Mouse (Mus musculus): ENCODE data around the gene Cxcl9. TPM values are rescaled to one million over a fixed set of nuclear protein-coding genes. Genes with fewer than 3 reads are reported as not detected.

The Cxcl9 gene
- polyA plus RNA-seq, 1 experiment from 2014 or later = not detected

- Histone ChIP-seq H3K9ac (no peak within 1 kb of the TSS), H3K4me3 (no peak within 1 kb of the TSS), H3K4me1 (replicated peaks) (no peaks in the 10 kb centered on the region), H3K36me3 (no peaks in the 10 kb centered on the region), H3K4me2 (no peak within 1 kb of the TSS), H3K9me3 (no peaks in the 10 kb centered on the region), H3K27ac (no peak within 1 kb of the TSS), H3K27me3 (no peaks in the 10 kb centered on the region)
- no peak for ATAC-seq (ENCODE audit: low FRiP score)
- 95% methylated on average over 17 of the region's 17 CpGs for WGBS
Measured at GRCm38 (mm10) chr5:92331635-92332338, 3.9 kb upstream of the Cxcl9 start, which contains the start of gene Art3. Gene Art3, plus strand, starts transcription at chr5:92331827.

- Histone ChIP-seq H3K27ac (no peak overlapping the region), H3K4me2 (no peak overlapping the region), H3K27me3 (no peaks in the 10 kb centered on the region), H3K4me1 (replicated peaks) (no peaks in the 10 kb centered on the region), H3K9me3 (no peaks in the 10 kb centered on the region), H3K36me3 (no peaks in the 10 kb centered on the region), H3K9ac (no peak overlapping the region), H3K4me3 (no peak overlapping the region)
- WGBS = 89% methylated on average over 12 of the region's 12 CpGs
- no peak for ATAC-seq (ENCODE audit: low FRiP score)
Measured at GRCm38 (mm10) chr5:92331122-92331521, 3.2 kb upstream of the Cxcl9 start.

GRCm38 (mm10) chr5:92327367-92327766 is 512 bp downstream of the Cxcl9 start:
- no peak for ATAC-seq (ENCODE audit: low FRiP score)
- Histone ChIP-seq H3K4me1 (replicated peaks) (no peaks in the 10 kb centered on the region), H3K9ac (no peak overlapping the region), H3K4me3 (no peak overlapping the region), H3K27me3 (no peaks in the 10 kb centered on the region), H3K9me3 (no peaks in the 10 kb centered on the region), H3K36me3 (no peaks in the 10 kb centered on the region), H3K27ac (no peak overlapping the region), H3K4me2 (no peak overlapping the region)
- 83% methylated on average over 6 of the region's 6 CpGs for WGBS

GRCm38 (mm10) chr5:92323264-92323663 is 4.6 kb downstream of the Cxcl9 start:
- Histone ChIP-seq H3K4me2 (no peak overlapping the region), H3K4me1 (replicated peaks) (no peaks in the 10 kb centered on the region), H3K27ac (no peak overlapping the region), H3K9me3 (no peaks in the 10 kb centered on the region), H3K9ac (no peak overlapping the region), H3K27me3 (no peaks in the 10 kb centered on the region), H3K36me3 (no peaks in the 10 kb centered on the region), H3K4me3 (no peak overlapping the region)
- ATAC-seq (ENCODE audit: low FRiP score) = no peak
- WGBS = 89% methylated on average over 5 of the region's 5 CpGs

- Histone ChIP-seq H3K36me3 (no peaks in the 10 kb centered on the region), H3K4me2 (no peak overlapping the region), H3K4me1 (replicated peaks) (no peaks in the 10 kb centered on the region), H3K9me3 (no peaks in the 10 kb centered on the region), H3K27ac (no peak overlapping the region), H3K27me3 (no peaks in the 10 kb centered on the region), H3K9ac (no peak overlapping the region), H3K4me3 (no peak overlapping the region)
- 89% methylated on average over 4 of the region's 4 CpGs for WGBS
- no peak for ATAC-seq (ENCODE audit: low FRiP score)
Measured at GRCm38 (mm10) chr5:92322612-92323011, 5.3 kb downstream of the Cxcl9 start.

GRCm38 (mm10) chr5:92321631-92322400 is 6.1 kb downstream of the Cxcl9 start:
- no peaks in the 10 kb centered on the region for H3K36me3 ChIP-seq
- H3K4me2 ChIP-seq = no peak overlapping the region
- H3K4me1 ChIP-seq (replicated peaks) = no peaks in the 10 kb centered on the region
- H3K9me3 ChIP-seq = no peaks in the 10 kb centered on the region
- WGBS = 77% methylated on average over 8 of the region's 8 CpGs
- H3K9ac ChIP-seq = no peak overlapping the region
- H3K27me3 ChIP-seq = no peaks in the 10 kb centered on the region
- ATAC-seq (ENCODE audit: low FRiP score) = no peak
- no peak overlapping the region for H3K27ac ChIP-seq
- H3K4me3 ChIP-seq = no peak overlapping the region

- H3K4me3 ChIP-seq = no peak overlapping the region
- no peak for ATAC-seq (ENCODE audit: low FRiP score)
- WGBS = 93% methylated on average over 14 of the region's 14 CpGs
- H3K36me3 ChIP-seq = no peaks in the 10 kb centered on the region
- no peak overlapping the region for H3K27ac ChIP-seq
- H3K27me3 ChIP-seq = no peaks in the 10 kb centered on the region
- H3K4me2 ChIP-seq = no peak overlapping the region
- no peak overlapping the region for H3K9ac ChIP-seq
- no peaks in the 10 kb centered on the region for H3K9me3 ChIP-seq
- H3K4me1 ChIP-seq (replicated peaks) = no peaks in the 10 kb centered on the region
Measured at GRCm38 (mm10) chr5:92318596-92318995, 9.3 kb downstream of the Cxcl9 start.

GRCm38 (mm10) chr5:92318119-92318518 is 9.8 kb downstream of the Cxcl9 start:
- Histone ChIP-seq H3K4me1 (replicated peaks) (no peaks in the 10 kb centered on the region), H3K4me3 (no peak overlapping the region), H3K4me2 (no peak overlapping the region), H3K9ac (no peak overlapping the region), H3K27me3 (no peaks in the 10 kb centered on the region), H3K27ac (no peak overlapping the region), H3K9me3 (no peaks in the 10 kb centered on the region), H3K36me3 (no peaks in the 10 kb centered on the region)
- WGBS = 85% methylated on average over 7 of the region's 7 CpGs
- no peak for ATAC-seq (ENCODE audit: low FRiP score)

- no peaks in the 10 kb centered on the region for H3K27me3 ChIP-seq
- no peak for ATAC-seq (ENCODE audit: low FRiP score)
- peaks cover 10% of the 10 kb centered on the region for H3K4me1 ChIP-seq (replicated peaks)
- no peak overlapping the region for H3K27ac ChIP-seq
- no peak overlapping the region for H3K4me3 ChIP-seq
- H3K36me3 ChIP-seq = no peaks in the 10 kb centered on the region
- H3K9ac ChIP-seq = no peak overlapping the region
- 78% methylated on average over 7 of the region's 7 CpGs for whole genome bisulfite sequencing
- H3K4me2 ChIP-seq = no peak overlapping the region
- H3K9me3 ChIP-seq = no peaks in the 10 kb centered on the region
Measured at GRCm38 (mm10) chr5:92313776-92314175, 14.1 kb downstream of the Cxcl9 start.

- Histone ChIP-seq H3K4me1 (replicated peaks) (peaks cover 16% of the 10 kb centered on the region), H3K9ac (no peak overlapping the region), H3K36me3 (no peaks in the 10 kb centered on the region), H3K27me3 (no peaks in the 10 kb centered on the region), H3K9me3 (no peaks in the 10 kb centered on the region), H3K4me2 (no peak overlapping the region), H3K4me3 (no peak overlapping the region), H3K27ac (no peak overlapping the region)
- 16% methylated on average over 13 of the region's 13 CpGs for WGBS
- no peak for ATAC-seq (ENCODE audit: low FRiP score)
Measured at GRCm38 (mm10) chr5:92312046-92312715, 15.7 kb downstream of the Cxcl9 start.

GRCm38 (mm10) chr5:92309681-92310511 is 18.0 kb downstream of the Cxcl9 start, which contains the start of gene Sdad1:
Gene Sdad1, minus strand, starts transcription at chr5:92310479.
- peak within 1 kb of the TSS; percentile 85 for H3K9ac ChIP-seq
- no peaks in the 10 kb centered on the region for H3K9me3 ChIP-seq
- H3K4me2 ChIP-seq = peak within 1 kb of the TSS; percentile 83
- ATAC-seq (ENCODE audit: low FRiP score) = peak; percentile 96
- peaks cover 16% of the 10 kb centered on the region for H3K4me1 ChIP-seq (replicated peaks)
- 2% methylated on average over 41 of the region's 41 CpGs for WGBS
- peak within 1 kb of the TSS; percentile 88 for H3K4me3 ChIP-seq
- H3K27me3 ChIP-seq = no peaks in the 10 kb centered on the region
- peaks cover 9% of the 10 kb centered on the region for H3K36me3 ChIP-seq
- H3K27ac ChIP-seq = peak within 1 kb of the TSS; percentile 71

GRCm38 (mm10) chr5:92304291-92304690 is 23.6 kb downstream of the Cxcl9 start:
- Histone ChIP-seq H3K4me1 (replicated peaks) (peaks cover 11% of the 10 kb centered on the region), H3K4me3 (no peak overlapping the region), H3K9me3 (no peaks in the 10 kb centered on the region), H3K4me2 (no peak overlapping the region), H3K9ac (no peak overlapping the region), H3K36me3 (peaks cover 62% of the 10 kb centered on the region), H3K27ac (no peak overlapping the region), H3K27me3 (no peaks in the 10 kb centered on the region)
- WGBS = 92% methylated on average over 3 of the region's 3 CpGs
- no peak for ATAC-seq (ENCODE audit: low FRiP score)
